Mouse (Mus musculus): Measurements from ENCODE around the gene Zfp384. TPM values are rescaled to one million over a fixed set of nuclear protein-coding genes. Genes with fewer than 3 reads are reported as not detected.

Gene Zfp384
- polyA plus RNA-seq, 1 experiment = 50.2 TPM

GRCm38 (mm10) chr6:125040221-125040620 is 31.3 kb downstream of the Zfp384 start:
- no peaks in the 10 kb centered on the region; the same call in none of the 2 replicates for H3K4me1 ChIP-seq (ENCODE audit: control insufficient read depth, insufficient read depth, low read length)
- TF ChIP-seq POLR2A (IDR thresholded peaks at IDR 0.05; ENCODE audit: control insufficient read depth, low read depth, low read length) (no peak), CTCF (IDR thresholded peaks at IDR 0.05; ENCODE audit: control insufficient read depth, insufficient read depth, insufficient replicate concordance, low read depth, low read length) (no peak)
- H3K27me3 ChIP-seq (ENCODE audit: control insufficient read depth, insufficient read depth, low read length) = no peaks in the 10 kb centered on the region
- no peak overlapping the region for H3K27ac ChIP-seq (ENCODE audit: control insufficient read depth, insufficient read depth, low read depth, low read length)
- peak overlapping the region; percentile 94 for H3K4me3 ChIP-seq (ENCODE audit: control insufficient read depth, low read depth, low read length)
- H3K36me3 ChIP-seq (ENCODE audit: control insufficient read depth, insufficient read depth, low read length) = no peaks in the 10 kb centered on the region; the same call in 1 of the 2 replicates

GRCm38 (mm10) chr6:125041047-125041446 is 32.1 kb downstream of the Zfp384 start:
- no peaks in the 10 kb centered on the region; the same call in 1 of the 2 replicates for H3K36me3 ChIP-seq (ENCODE audit: control insufficient read depth, insufficient read depth, low read length)
- TF ChIP-seq POLR2A (IDR thresholded peaks at IDR 0.05; ENCODE audit: control insufficient read depth, low read depth, low read length) (no peak), CTCF (IDR thresholded peaks at IDR 0.05; ENCODE audit: control insufficient read depth, insufficient read depth, insufficient replicate concordance, low read depth, low read length) (no peak)
- no peak overlapping the region for H3K27ac ChIP-seq (ENCODE audit: control insufficient read depth, insufficient read depth, low read depth, low read length)
- no peaks in the 10 kb centered on the region for H3K27me3 ChIP-seq (ENCODE audit: control insufficient read depth, insufficient read depth, low read length)
- H3K4me3 ChIP-seq (ENCODE audit: control insufficient read depth, low read depth, low read length) = no peak overlapping the region
- no peaks in the 10 kb centered on the region; the same call in none of the 2 replicates for H3K4me1 ChIP-seq (ENCODE audit: control insufficient read depth, insufficient read depth, low read length)

- Histone ChIP-seq H3K36me3 (ENCODE audit: control insufficient read depth, insufficient read depth, low read length) (no peaks in the 10 kb centered on the region; the same call in 1 of the 2 replicates), H3K4me3 (ENCODE audit: control insufficient read depth, low read depth, low read length) (no peak overlapping the region), H3K4me1 (ENCODE audit: control insufficient read depth, insufficient read depth, low read length) (peaks cover 2% of the 10 kb centered on the region), H3K27me3 (ENCODE audit: control insufficient read depth, insufficient read depth, low read length) (no peaks in the 10 kb centered on the region), H3K27ac (ENCODE audit: control insufficient read depth, insufficient read depth, low read depth, low read length) (no peak overlapping the region)
- TF ChIP-seq CTCF (IDR thresholded peaks at IDR 0.05; ENCODE audit: control insufficient read depth, insufficient read depth, insufficient replicate concordance, low read depth, low read length) = no peak
Measured at GRCm38 (mm10) chr6:125042081-125042480, 33.1 kb downstream of the Zfp384 start.

GRCm38 (mm10) chr6:125046691-125047090 is 37.7 kb downstream of the Zfp384 start:
- no peaks in the 10 kb centered on the region; the same call in none of the 2 replicates for H3K36me3 ChIP-seq (ENCODE audit: control insufficient read depth, insufficient read depth, low read length)
- H3K4me3 ChIP-seq (ENCODE audit: control insufficient read depth, low read depth, low read length) = peak overlapping the region; percentile 52; the same call in 1 of the 2 replicates

GRCm38 (mm10) chr6:125049678-125050077 is 40.7 kb downstream of the Zfp384 start, which contains the start of gene Acrbp:
Acrbp (plus strand) TSS chr6:125049689.
- Histone ChIP-seq H3K27me3 (ENCODE audit: control insufficient read depth, insufficient read depth, low read length) (no peaks in the 10 kb centered on the region), H3K4me1 (ENCODE audit: control insufficient read depth, insufficient read depth, low read length) (peaks cover 8% of the 10 kb centered on the region), H3K4me3 (ENCODE audit: control insufficient read depth, low read depth, low read length) (peak within 1 kb of the TSS; percentile 94), H3K27ac (ENCODE audit: control insufficient read depth, insufficient read depth, low read depth, low read length) (peak within 1 kb of the TSS; percentile 95), H3K36me3 (ENCODE audit: control insufficient read depth, insufficient read depth, low read length) (no peaks in the 10 kb centered on the region; the same call in none of the 2 replicates)
- TF ChIP-seq POLR2A (IDR thresholded peaks at IDR 0.05; ENCODE audit: control insufficient read depth, low read depth, low read length) (peak; percentile 98), CTCF (IDR thresholded peaks at IDR 0.05; ENCODE audit: control insufficient read depth, insufficient read depth, insufficient replicate concordance, low read depth, low read length) (no peak)

More at GRCm38 (mm10) chr6:125046691-125047090, 37.7 kb downstream of the Zfp384 start:
- H3K4me1 ChIP-seq (ENCODE audit: control insufficient read depth, insufficient read depth, low read length) = peaks cover 8% of the 10 kb centered on the region
- peak; percentile 60; the same call in 1 of the 2 replicates for TF ChIP-seq CTCF (IDR thresholded peaks at IDR 0.05; ENCODE audit: control insufficient read depth, insufficient read depth, insufficient replicate concordance, low read depth, low read length)
- TF ChIP-seq POLR2A (IDR thresholded peaks at IDR 0.05; ENCODE audit: control insufficient read depth, low read depth, low read length) = no peak
- no peaks in the 10 kb centered on the region for H3K27me3 ChIP-seq (ENCODE audit: control insufficient read depth, insufficient read depth, low read length)
- H3K27ac ChIP-seq (ENCODE audit: control insufficient read depth, insufficient read depth, low read depth, low read length) = no peak overlapping the region

GRCm38 (mm10) chr6:125051237-125051636 is 42.3 kb downstream of the Zfp384 start:
- Histone ChIP-seq H3K4me3 (ENCODE audit: control insufficient read depth, low read depth, low read length) (peak overlapping the region; percentile 94), H3K36me3 (ENCODE audit: control insufficient read depth, insufficient read depth, low read length) (no peaks in the 10 kb centered on the region; the same call in none of the 2 replicates), H3K27ac (ENCODE audit: control insufficient read depth, insufficient read depth, low read depth, low read length) (no peak overlapping the region), H3K4me1 (ENCODE audit: control insufficient read depth, insufficient read depth, low read length) (peaks cover 8% of the 10 kb centered on the region), H3K27me3 (ENCODE audit: control insufficient read depth, insufficient read depth, low read length) (no peaks in the 10 kb centered on the region)
- TF ChIP-seq POLR2A (IDR thresholded peaks at IDR 0.05; ENCODE audit: control insufficient read depth, low read depth, low read length) (no peak), CTCF (IDR thresholded peaks at IDR 0.05; ENCODE audit: control insufficient read depth, insufficient read depth, insufficient replicate concordance, low read depth, low read length) (peak; percentile 27; the same call in 1 of the 2 replicates)

GRCm38 (mm10) chr6:125061493-125061892 is 52.5 kb downstream of the Zfp384 start:
- Histone ChIP-seq H3K4me3 (ENCODE audit: control insufficient read depth, low read depth, low read length) (no peak overlapping the region), H3K27ac (ENCODE audit: control insufficient read depth, insufficient read depth, low read depth, low read length) (no peak overlapping the region)
- TF ChIP-seq POLR2A (IDR thresholded peaks at IDR 0.05; ENCODE audit: control insufficient read depth, low read depth, low read length) (no peak), CTCF (IDR thresholded peaks at IDR 0.05; ENCODE audit: control insufficient read depth, insufficient read depth, insufficient replicate concordance, low read depth, low read length) (no peak)

More at GRCm38 (mm10) chr6:125061493-125061892, 52.5 kb downstream of the Zfp384 start:
- no peaks in the 10 kb centered on the region for H3K36me3 ChIP-seq (ENCODE audit: control insufficient read depth, insufficient read depth, low read length)
- H3K4me1 ChIP-seq (ENCODE audit: control insufficient read depth, insufficient read depth, low read length) = no peaks in the 10 kb centered on the region
- no peaks in the 10 kb centered on the region for H3K27me3 ChIP-seq (ENCODE audit: control insufficient read depth, insufficient read depth, low read length)
